Mouse (Mus musculus) myocyte (in vitro differentiated cells): ENCODE measurements around the gene Gm11020.

Experiments used
- CEBPB ChIP-seq: IDR thresholded peaks from 2 replicates; pipeline ENCODE4 v1.6.1; 2011; ENCODE audit warnings: mild to moderate bottlenecking, moderate library complexity; ENCODE audit not compliant: poor library complexity, insufficient read depth, severe bottlenecking
- E2F4 ChIP-seq: IDR thresholded peaks from one replicate; pipeline ENCODE4 v1.6.1; 2011; ENCODE audit warnings: mild to moderate bottlenecking, control low read depth, moderate library complexity; ENCODE audit not compliant: insufficient read depth
- MAX ChIP-seq: IDR thresholded peaks from one replicate; pipeline ENCODE4 v1.6.1; 2011; ENCODE audit warnings: low read depth, mild to moderate bottlenecking, control low read depth
- MYOD1 ChIP-seq, 3 experiments: IDR thresholded peaks; one replicate each; pipeline ENCODE4 v1.6.1; 2011; ENCODE audit warnings: control low read depth in 2 of 3, low read depth in 2 of 3, mild to moderate bottlenecking in 2 of 3, moderate library complexity in 1 of 3; ENCODE audit not compliant: insufficient read length in 2 of 3, control insufficient read depth in 1 of 3
- MYOG ChIP-seq, 3 experiments: IDR thresholded peaks; one replicate each; pipeline ENCODE4 v1.6.1; 2011; ENCODE audit warnings: control low read depth in 2 of 3, low read depth in 2 of 3, mild to moderate bottlenecking in 2 of 3; ENCODE audit not compliant: insufficient read length in 2 of 3, control insufficient read depth in 1 of 3, insufficient read depth in 1 of 3
- POLR2A ChIP-seq: IDR thresholded peaks from one replicate; pipeline ENCODE4 v1.6.1; 2011; ENCODE audit warnings: low read depth, mild to moderate bottlenecking, control low read depth, moderate library complexity; ENCODE audit not compliant: insufficient read length
- TCF12 ChIP-seq: IDR thresholded peaks from one replicate; pipeline ENCODE4 v1.6.1; 2011; ENCODE audit warnings: mild to moderate bottlenecking, control low read depth; ENCODE audit not compliant: poor library complexity, insufficient read depth, severe bottlenecking
- USF1 ChIP-seq: IDR thresholded peaks from one replicate; pipeline ENCODE4 v1.6.1; 2011; ENCODE audit warnings: low read depth, mild to moderate bottlenecking, control low read depth, moderate library complexity

DNA sequence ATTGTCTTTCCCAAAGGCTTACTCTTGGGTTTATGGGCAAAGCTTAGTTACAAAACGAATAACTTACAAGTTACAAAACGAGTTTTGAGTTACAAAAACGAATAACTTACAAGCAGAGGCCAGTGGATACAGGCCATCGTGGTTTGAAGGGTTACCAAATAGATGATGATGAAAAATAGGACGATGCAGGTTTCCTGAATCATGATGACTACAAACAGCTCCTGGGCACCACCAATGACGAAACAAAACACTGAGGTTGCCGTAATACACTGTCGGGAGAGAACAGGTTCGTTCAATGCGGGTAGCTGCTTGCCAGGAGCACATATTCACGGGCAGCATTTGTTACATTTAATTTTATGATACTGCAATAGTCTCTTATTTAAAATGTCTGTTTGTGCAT lies 16.4 kb upstream of the Gm11020 start:
- TF ChIP-seq CEBPB (no peak), MYOG (IDR thresholded peaks at IDR 0.05; ENCODE audit: control insufficient read depth in 1 of 3, insufficient read depth in 1 of 3, insufficient read length in 2 of 3, low read depth in 2 of 3) (no peak), POLR2A (no peak), TCF12 (no peak), E2F4 (no peak), MAX (no peak), USF1 (no peak), MYOD1 (IDR thresholded peaks at IDR 0.05; ENCODE audit: control insufficient read depth in 1 of 3, insufficient read length in 2 of 3, low read depth in 2 of 3) (no peak)
